ENCODE assay signal across 19 mouse cellular contexts in the genomic region with DNA sequence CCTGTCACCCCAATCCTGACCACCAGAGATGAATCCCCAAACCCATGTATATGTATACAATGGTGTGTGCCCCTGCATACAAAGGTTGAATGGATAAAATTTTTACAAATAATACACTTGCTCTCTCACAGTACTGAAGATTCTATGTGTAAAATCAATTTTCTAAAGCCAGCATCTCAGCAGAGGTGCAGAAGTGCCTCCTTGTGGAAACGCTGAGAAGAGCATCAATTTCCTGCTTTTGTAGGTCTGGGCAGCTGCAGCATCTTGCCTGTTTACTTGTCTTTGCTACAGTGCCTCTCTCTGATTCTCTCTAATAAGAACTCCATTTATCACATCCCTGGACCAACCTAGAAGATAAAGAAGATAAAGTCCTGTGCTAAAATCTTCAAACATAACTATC. TPM values are rescaled to one million over a fixed set of nuclear protein-coding genes. Genes with fewer than 3 reads are reported as not detected.
DNase-seq lines count a peak whose midpoint lies in the region; ATAC-seq and TF ChIP-seq lines count a peak whose summit lies in the region.
"Had no signal": no experiment of that assay in that cellular context is flagged by ENCODE, and none has a peak within 500 bp of the region (broad histone marks: within the 10 kb centered on the region; RNA-seq: fewer than 3 reads in every experiment).

No protein-coding gene starts in this region.

- no peak overlapping the region for H3K4me2 ChIP-seq in hindbrain, postnatal 0 days (ENCODE audit: low read depth, low read length)
- H3K4me2 ChIP-seq in hindbrain, embryonic 13.5 days = no peak overlapping the region
- H3K4me2 ChIP-seq in midbrain, postnatal 0 days (ENCODE audit: low read depth, low read length, poor library complexity, severe bottlenecking) = no peak overlapping the region
- no peak overlapping the region for H3K4me2 ChIP-seq in midbrain, embryonic 11.5 days
- no peak overlapping the region for H3K4me2 ChIP-seq in liver, embryonic 12.5 days
- H3K4me2 ChIP-seq: kidney, embryonic 15.5 days; neural tube, embryonic 13.5 days had no signal

- no peak for ATAC-seq in hindbrain, postnatal 0 days
- ATAC-seq in hindbrain, embryonic 13.5 days (ENCODE audit: low FRiP score) = no peak
- ATAC-seq in midbrain, postnatal 0 days (ENCODE audit: low FRiP score) = no peak
- ATAC-seq in midbrain, embryonic 11.5 days (ENCODE audit: low FRiP score) = no peak
- ATAC-seq in Patski = no peak
- no peak for ATAC-seq in liver, embryonic 12.5 days

- in situ Hi-C loops in Patski (cut with MboI; ENCODE audit: low pct_unique_long_range_greater_than_20kb) = no loop called here

- DNase-seq in hindbrain, postnatal 0 days (ENCODE audit: low spot score) = peak; percentile 55
- DNase-seq in midbrain, postnatal 0 days (ENCODE audit: low spot score) = peak; percentile 30
- no peak for DNase-seq in midbrain, embryonic 11.5 days (ENCODE audit: low spot score, missing footprints)
- DNase-seq in Patski (ENCODE audit: low read depth, low spot score) = no peak
- no peak for DNase-seq in adrenal gland, postnatal 36 days
- DNase-seq: cerebellum, adult 11-12 months; gastrocnemius, postnatal 14 days; heart, postnatal 10 days; thymus, postnatal 36 days had no signal

- CTCF ChIA-PET in Patski (lab: Charles Lee) = no interaction called here

- no peak overlapping the region for H3K4me3 ChIP-seq in hindbrain, postnatal 0 days (ENCODE audit: low read length)
- no peak overlapping the region for H3K4me3 ChIP-seq in hindbrain, embryonic 13.5 days
- H3K4me3 ChIP-seq in midbrain, postnatal 0 days (ENCODE audit: low read depth, low read length) = no peak overlapping the region
- H3K4me3 ChIP-seq in midbrain, embryonic 11.5 days (ENCODE audit: low read depth, low read length) = no peak overlapping the region
- H3K4me3 ChIP-seq in liver, embryonic 12.5 days = no peak overlapping the region
- H3K4me3 ChIP-seq: erythroblast, embryonic 14.5 days; kidney, embryonic 15.5 days; neural tube, embryonic 13.5 days had no signal

- no peaks in the 10 kb centered on the region for H3K36me3 ChIP-seq in hindbrain, postnatal 0 days (ENCODE audit: insufficient read depth, low read length)
- H3K36me3 ChIP-seq in hindbrain, embryonic 13.5 days = no peaks in the 10 kb centered on the region
- no peaks in the 10 kb centered on the region for H3K36me3 ChIP-seq in midbrain, postnatal 0 days (ENCODE audit: insufficient read depth, low read length)
- H3K36me3 ChIP-seq in midbrain, embryonic 11.5 days (ENCODE audit: control insufficient read depth, insufficient read depth, low read length) = no peaks in the 10 kb centered on the region
- H3K36me3 ChIP-seq in liver, embryonic 12.5 days = no peaks in the 10 kb centered on the region
- H3K36me3 ChIP-seq: kidney, embryonic 15.5 days; neural tube, embryonic 13.5 days had no signal

- no peaks in the 10 kb centered on the region for H3K27me3 ChIP-seq in hindbrain, postnatal 0 days (ENCODE audit: insufficient read depth, low read length)
- H3K27me3 ChIP-seq in hindbrain, embryonic 13.5 days = no peaks in the 10 kb centered on the region
- no peaks in the 10 kb centered on the region for H3K27me3 ChIP-seq in midbrain, postnatal 0 days (ENCODE audit: insufficient read depth, low read length)
- no peaks in the 10 kb centered on the region for H3K27me3 ChIP-seq in midbrain, embryonic 11.5 days (ENCODE audit: control insufficient read depth, insufficient read depth, low read length)
- peaks cover 27% of the 10 kb centered on the region for H3K27me3 ChIP-seq in Patski
- H3K27me3 ChIP-seq in liver, embryonic 12.5 days (replicated peaks) = no peaks in the 10 kb centered on the region
- H3K27me3 ChIP-seq: kidney, embryonic 15.5 days; neural tube, embryonic 13.5 days had no signal

- 43% methylated on average over 1 of the region's 1 CpGs for WGBS in hindbrain, postnatal 0 days
- WGBS in hindbrain, embryonic 13.5 days = 51% methylated on average over 1 of the region's 1 CpGs
- 53% methylated on average over 1 of the region's 1 CpGs for WGBS in midbrain, postnatal 0 days
- WGBS in midbrain, embryonic 11.5 days = 38% methylated on average over 1 of the region's 1 CpGs
- WGBS in liver, embryonic 12.5 days (ENCODE audit: insufficient replicate concordance) = 40% methylated on average over 1 of the region's 1 CpGs

- no peak overlapping the region for H3K9ac ChIP-seq in hindbrain, postnatal 0 days (replicated peaks; ENCODE audit: low read length)
- H3K9ac ChIP-seq in hindbrain, embryonic 13.5 days = no peak overlapping the region
- H3K9ac ChIP-seq in midbrain, postnatal 0 days (replicated peaks; ENCODE audit: low read length, poor library complexity, severe bottlenecking) = no peak overlapping the region
- no peak overlapping the region for H3K9ac ChIP-seq in midbrain, embryonic 11.5 days (ENCODE audit: low read length)
- no peak overlapping the region for H3K9ac ChIP-seq in liver, embryonic 12.5 days
- H3K9ac ChIP-seq: kidney, embryonic 15.5 days; neural tube, embryonic 13.5 days had no signal

- peak; percentile 56 for TF ChIP-seq CTCF in hindbrain, postnatal 0 days (IDR thresholded peaks at IDR 0.05; ENCODE audit: low read depth)
- peak; percentile 65 for TF ChIP-seq CTCF in midbrain, postnatal 0 days (IDR thresholded peaks at IDR 0.05)
- peak; percentile 27 for TF ChIP-seq CTCF in Patski (IDR thresholded peaks at IDR 0.05)

- POLR2A ChIA-PET in Patski (lab: Charles Lee) = no interaction called here

- H3K9me3 ChIP-seq in hindbrain, postnatal 0 days (ENCODE audit: low read length) = no peaks in the 10 kb centered on the region
- H3K9me3 ChIP-seq in hindbrain, embryonic 13.5 days = no peaks in the 10 kb centered on the region
- no peaks in the 10 kb centered on the region for H3K9me3 ChIP-seq in midbrain, postnatal 0 days (ENCODE audit: low read length)
- H3K9me3 ChIP-seq in midbrain, embryonic 11.5 days (ENCODE audit: control insufficient read depth, low read length) = no peaks in the 10 kb centered on the region
- no peaks in the 10 kb centered on the region for H3K9me3 ChIP-seq in liver, embryonic 12.5 days (replicated peaks)
- H3K9me3 ChIP-seq: kidney, embryonic 15.5 days; neural tube, embryonic 13.5 days had no signal

- no peak overlapping the region for H3K27ac ChIP-seq in hindbrain, postnatal 0 days
- H3K27ac ChIP-seq in hindbrain, embryonic 13.5 days = no peak overlapping the region
- H3K27ac ChIP-seq in midbrain, postnatal 0 days (ENCODE audit: low read depth, low read length) = no peak overlapping the region
- H3K27ac ChIP-seq in midbrain, embryonic 11.5 days (ENCODE audit: low read depth, low read length) = no peak overlapping the region
- H3K27ac ChIP-seq in liver, embryonic 12.5 days = no peak overlapping the region
- H3K27ac ChIP-seq: kidney, embryonic 15.5 days; neural tube, embryonic 13.5 days had no signal

- no peaks in the 10 kb centered on the region for H3K4me1 ChIP-seq in hindbrain, postnatal 0 days (ENCODE audit: insufficient read depth, low read length)
- no peaks in the 10 kb centered on the region for H3K4me1 ChIP-seq in hindbrain, embryonic 13.5 days (replicated peaks)
- no peaks in the 10 kb centered on the region for H3K4me1 ChIP-seq in midbrain, postnatal 0 days (ENCODE audit: insufficient read depth, low read length)
- no peaks in the 10 kb centered on the region for H3K4me1 ChIP-seq in midbrain, embryonic 11.5 days (ENCODE audit: control insufficient read depth, insufficient read depth, low read length)
- H3K4me1 ChIP-seq in liver, embryonic 12.5 days = no peaks in the 10 kb centered on the region
- H3K4me1 ChIP-seq: kidney, embryonic 15.5 days had no signal

RNA-seq across cellular contexts. Expression of a gene that starts 32.1 kb away (rescaled TPM):
- total RNA-seq in hindbrain, postnatal 0 days (2014; rRNA removed) = 0.21 TPM in 1 of 2 replicates, not detected in the other
- polyA plus RNA-seq in hindbrain, postnatal 0 days (2015; fragmentation: Nextera tagmentation; extraction: Ambion mirVana) = not detected in 2 replicates
- not detected in 2 replicates for polyA plus RNA-seq in hindbrain, embryonic 13.5 days (2015; fragmentation: Nextera tagmentation; extraction: Ambion mirVana)
- not detected in 2 replicates for total RNA-seq in midbrain, postnatal 0 days (2014; rRNA removed)
- not detected in 2 replicates for polyA plus RNA-seq in midbrain, postnatal 0 days (2015; fragmentation: Nextera tagmentation; extraction: Ambion mirVana)
- not detected in 2 replicates for polyA plus RNA-seq in midbrain, embryonic 11.5 days (2014; fragmentation: Nextera tagmentation; extraction: Ambion mirVana)
- polyA plus RNA-seq in Patski (2021) = not detected
- total RNA-seq in adrenal gland, postnatal 36 days (2021) = not detected
- not detected in 2 replicates for polyA plus RNA-seq in liver, embryonic 12.5 days (2016; fragmentation: Nextera tagmentation; extraction: Ambion mirVana)
- total RNA-seq: common myeloid progenitor, adult 5-6 weeks; gastrocnemius, postnatal 14 days; heart, postnatal 10 days; left cerebral cortex, postnatal 36 days; liver, adult 2 months; monocyte, adult 5-6 weeks had no signal
- polyA plus RNA-seq: erythroblast, embryonic 14.5 days; kidney, embryonic 15.5 days; liver, adult 2 months; lung, embryonic 16.5 days; neural tube, embryonic 13.5 days had no signal

Comparison
In these comparisons a context has a peak if more than half of its experiments do, and no peak if none do; other contexts are left out.
1. DNase-seq: peak in hindbrain, postnatal 0 days (single experiment) and midbrain, postnatal 0 days (single experiment); none in midbrain, embryonic 11.5 days (single experiment), Patski (single experiment) and adrenal gland, postnatal 36 days (0 of 2).
2. Peak in every context shown above with its lines, with median percentiles within 50 percentile points of each other: CTCF ChIP-seq.